Mouse (Mus musculus) G1E (cell line): Measurements from ENCODE around the gene Cradd. TPM values are rescaled to one million over a fixed set of nuclear protein-coding genes. Genes with fewer than 3 reads are reported as not detected.

Experiments used
- ATAC-seq: 2 replicates; pipeline ENCODE4 v1.8.0; 2016; ENCODE audit warnings: mild to moderate bottlenecking; ENCODE audit not compliant: insufficient number of reproducible peaks, poor library complexity, low FRiP score, severe bottlenecking; ENCODE audit errors: extremely low read depth
- DNase-seq: peaks from one replicate; pipeline ENCODE4 v3.0.0; 2012; ENCODE audit warnings: low spot score
- H3K27me3 ChIP-seq: 2 replicates; pipeline ENCODE4 v1.6.1; 2012; ENCODE audit warnings: mild to moderate bottlenecking, low read length, inconsistent platforms; ENCODE audit not compliant: insufficient read depth
- H3K36me3 ChIP-seq: replicated peaks from 2 replicates; pipeline ENCODE3; 2012; ENCODE audit warnings: mild to moderate bottlenecking, inconsistent platforms
- H3K4me1 ChIP-seq: 2 replicates; pipeline ENCODE4 v1.6.1; 2012; ENCODE audit warnings: low read depth, low read length, inconsistent platforms, mixed read lengths; ENCODE audit not compliant: insufficient read depth
- H3K4me3 ChIP-seq: 2 replicates; pipeline ENCODE4 v1.5.1; 2012; ENCODE audit warnings: low read depth, mild to moderate bottlenecking, inconsistent platforms, low read length, moderate library complexity, mixed read lengths
- H3K9me3 ChIP-seq: replicated peaks from 2 replicates; pipeline ENCODE4 v1.6.1; 2012; ENCODE audit warnings: inconsistent platforms
- CTCF ChIP-seq: IDR thresholded peaks from 2 replicates; pipeline ENCODE4 v1.5.1; 2012; ENCODE audit warnings: low read depth, low read length, inconsistent platforms, mixed read lengths
- GATA1 ChIP-seq: IDR thresholded peaks from 2 replicates; pipeline ENCODE4 v1.6.1; 2012; ENCODE audit warnings: borderline replicate concordance, low read length, inconsistent platforms, mixed read lengths
- GATA2 ChIP-seq: IDR thresholded peaks from 2 replicates; pipeline ENCODE4 v1.6.1; 2012; ENCODE audit warnings: low read depth, low read length, inconsistent platforms, borderline replicate concordance
- POLR2AphosphoS5 ChIP-seq: IDR thresholded peaks from 2 replicates; pipeline ENCODE4 v1.6.1; 2012; ENCODE audit warnings: low read depth, low read length, inconsistent platforms; ENCODE audit not compliant: insufficient replicate concordance
- TAL1 ChIP-seq: conservative IDR thresholded peaks from 2 replicates; pipeline ENCODE4 v1.6.1; 2012; ENCODE audit warnings: low read depth, low read length, inconsistent platforms, mixed read lengths
- polyA plus RNA-seq: library from polyadenylated mRNA; stranded (reverse); fragments of >175 nt; gene quantifications from 2 replicates; pipeline ENCODE4 v1.2.3, GENCODE M21; 2012
- total RNA-seq, 2 experiments: library from RNA; stranded (forward) in 1 of 2; stranded (reverse) in 1 of 2; fragments of 200-1000 nt in 1 of 2; fragments of >200 nt in 1 of 2; fragmentation: Nextera tagmentation in 1 of 2; gene quantifications; 2 replicates each; pipeline ENCODE4 v1.2.3; 2014 to 2017

Gene Cradd
- total and polyA plus RNA-seq, 3 experiments, result 9.0 to 81.4 (median 22.5) TPM

GRCm38 (mm10) chr10:95354673-95355072 lies 30.7 kb upstream of the Cradd start:
- TF ChIP-seq GATA1 (no peak), CTCF (no peak), TAL1 (no peak), POLR2AphosphoS5 (no peak), GATA2 (no peak)
- no peak for DNase-seq
- no peak for ATAC-seq
- Histone ChIP-seq H3K4me1 (peaks cover 13% of the 10 kb centered on the region; the same call in 1 of the 2 replicates), H3K4me3 (no peak overlapping the region), H3K27me3 (peaks cover 32% of the 10 kb centered on the region), H3K9me3 (no peaks in the 10 kb centered on the region), H3K36me3 (no peaks in the 10 kb centered on the region)

GRCm38 (mm10) chr10:95354047-95354446 lies 30.1 kb upstream of the Cradd start:
- Histone ChIP-seq H3K27me3 (peaks cover 34% of the 10 kb centered on the region), H3K4me3 (no peak overlapping the region), H3K36me3 (no peaks in the 10 kb centered on the region), H3K9me3 (no peaks in the 10 kb centered on the region), H3K4me1 (peaks cover 13% of the 10 kb centered on the region; the same call in 1 of the 2 replicates)
- ATAC-seq (no peak), DNase-seq (no peak)
- TF ChIP-seq CTCF, result no peak
- TF ChIP-seq TAL1, result no peak
- no peak for TF ChIP-seq GATA1
- TF ChIP-seq POLR2AphosphoS5, result no peak
- TF ChIP-seq GATA2, result no peak

GRCm38 (mm10) chr10:95348457-95348856 lies 24.5 kb upstream of the Cradd start:
- peaks cover 5% of the 10 kb centered on the region; the same call in 1 of the 2 replicates for H3K9me3 ChIP-seq
- no peak overlapping the region for H3K4me3 ChIP-seq
- ATAC-seq (no peak), DNase-seq (no peak)
- peaks cover 23% of the 10 kb centered on the region for H3K27me3 ChIP-seq
- 0 out of 2 replicates have a peak, but pooled peaks cover 4% of the 10 kb centered on the region for H3K4me1 ChIP-seq
- no peaks in the 10 kb centered on the region for H3K36me3 ChIP-seq
- no peak for TF ChIP-seq CTCF
- TF ChIP-seq GATA1, result no peak
- TF ChIP-seq POLR2AphosphoS5, result no peak
- no peak for TF ChIP-seq TAL1
- TF ChIP-seq GATA2, result no peak

GRCm38 (mm10) chr10:95347776-95348175 lies 23.8 kb upstream of the Cradd start:
- no peaks in the 10 kb centered on the region for H3K36me3 ChIP-seq
- peaks cover 23% of the 10 kb centered on the region for H3K27me3 ChIP-seq
- 0 out of 2 replicates have a peak, but pooled peaks cover 4% of the 10 kb centered on the region for H3K4me1 ChIP-seq
- TF ChIP-seq CTCF (no peak), GATA1 (no peak), TAL1 (no peak), GATA2 (no peak), POLR2AphosphoS5 (no peak)
- ATAC-seq (no peak), DNase-seq (no peak)
- H3K9me3 ChIP-seq, result peaks cover 5% of the 10 kb centered on the region; the same call in 1 of the 2 replicates
- no peak overlapping the region for H3K4me3 ChIP-seq

GRCm38 (mm10) chr10:95342833-95343590 lies 19.1 kb upstream of the Cradd start:
- peaks cover 5% of the 10 kb centered on the region; the same call in 1 of the 2 replicates for H3K9me3 ChIP-seq
- no peaks in the 10 kb centered on the region for H3K36me3 ChIP-seq
- no peaks in the 10 kb centered on the region; the same call in 1 of the 2 replicates for H3K27me3 ChIP-seq
- peaks cover 15% of the 10 kb centered on the region for H3K4me1 ChIP-seq
- TF ChIP-seq POLR2AphosphoS5 (no peak), GATA2 (no peak), TAL1 (no peak), GATA1 (no peak), CTCF (no peak)
- no peak for DNase-seq
- ATAC-seq, result no peak
- H3K4me3 ChIP-seq, result no peak overlapping the region

- H3K4me1 ChIP-seq, result peaks cover 27% of the 10 kb centered on the region
- H3K27me3 ChIP-seq, result peaks cover 5% of the 10 kb centered on the region; the same call in 1 of the 2 replicates
- H3K36me3 ChIP-seq, result no peaks in the 10 kb centered on the region
- no peak for ATAC-seq
- no peak overlapping the region for H3K4me3 ChIP-seq
- no peak for DNase-seq
- H3K9me3 ChIP-seq, result peaks cover 5% of the 10 kb centered on the region; the same call in 1 of the 2 replicates
- no peak for TF ChIP-seq GATA1
- no peak for TF ChIP-seq CTCF
- no peak for TF ChIP-seq TAL1
- TF ChIP-seq POLR2AphosphoS5, result no peak
- TF ChIP-seq GATA2, result no peak
Observed at GRCm38 (mm10) chr10:95340676-95341075, 16.7 kb upstream of the Cradd start.
